Mouse (Mus musculus): Measurements from ENCODE around the gene Slc7a11.

DNA sequence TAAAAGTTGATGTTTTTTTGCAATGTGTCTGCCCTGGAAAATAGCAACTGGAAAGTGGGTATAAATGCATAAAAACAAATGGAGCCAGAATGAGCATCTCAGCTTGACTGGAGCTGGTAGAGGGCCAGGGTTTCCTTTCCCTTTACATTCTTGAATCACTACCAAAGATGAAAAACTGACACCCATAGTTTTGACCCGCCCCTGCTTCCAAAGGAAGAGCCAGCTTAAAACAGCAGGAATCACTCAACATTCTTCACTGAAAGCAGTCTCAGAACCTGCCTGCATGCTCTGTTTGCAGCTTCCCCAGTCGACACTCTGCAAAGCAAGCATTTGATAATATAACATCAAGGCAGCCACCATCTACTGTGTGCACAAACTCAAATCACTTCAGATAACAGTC lies 496.6 kb downstream of the Slc7a11 start:
- TF ChIP-seq CTCF (IDR thresholded peaks at IDR 0.05; ENCODE audit: low read depth) (no peak), EP300 (IDR thresholded peaks at IDR 0.05; ENCODE audit: low read depth) (no peak)

Measured in liver, embryonic 14.5 days (tissue).